Mouse (Mus musculus): ENCODE results near the gene Dph2.

- TF ChIP-seq POLR2A (IDR thresholded peaks at IDR 0.05; ENCODE audit: low read depth, low read length) (no peak), CTCF (IDR thresholded peaks at IDR 0.05; ENCODE audit: borderline replicate concordance, insufficient read depth, low read length) (no peak)
These were observed 7.7 kb downstream of the Dph2 start for GRCm38 (mm10) chr4:117884146-117884545.
